29 mouse cellular contexts compared by ENCODE assay signal in the genomic region with DNA sequence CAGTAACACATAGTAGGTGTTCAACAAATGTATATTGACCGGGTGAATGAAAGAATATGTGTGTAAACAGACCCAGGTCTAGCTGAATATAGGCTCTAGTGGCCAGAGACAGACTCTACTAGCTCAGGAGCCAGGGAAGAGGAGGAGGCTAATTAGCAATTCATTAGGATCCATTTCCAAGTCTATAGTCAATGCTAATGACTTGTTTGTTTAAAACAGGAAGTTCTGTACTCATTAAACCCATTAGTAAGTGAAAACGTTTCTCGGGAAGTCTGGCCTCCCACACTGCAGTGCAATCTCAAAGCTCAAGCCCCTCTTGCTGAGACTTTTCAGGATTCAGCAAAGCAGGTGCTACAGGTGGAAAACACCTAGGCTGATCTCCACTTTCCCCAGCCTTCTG. TPM values are rescaled to one million over a fixed set of nuclear protein-coding genes. Genes with fewer than 3 reads are reported as not detected.
"Had no signal": no experiment of that assay in that cellular context is flagged by ENCODE, and none has a peak within 500 bp of the region (broad histone marks: within the 10 kb centered on the region; RNA-seq: fewer than 3 reads in every experiment).

No protein-coding gene starts in this region.

- H3K27ac ChIP-seq: gastrocnemius, adult 2 months; heart, embryonic 10.5 days; hindbrain, embryonic 10.5 days; hindbrain, embryonic 12.5 days; hindbrain, embryonic 14.5 days; hindbrain, postnatal 0 days; layer of hippocampus, adult 2 months; left cerebral cortex, adult 2 months; limb, embryonic 10.5 days; limb, embryonic 12.5 days; liver, embryonic 13.5 days; liver, embryonic 15.5 days had no signal

- H3K4me3 ChIP-seq: gastrocnemius, adult 2 months; heart, embryonic 10.5 days; heart, embryonic 12.5 days; hindbrain, embryonic 10.5 days; hindbrain, embryonic 12.5 days; layer of hippocampus, adult 2 months; left cerebral cortex, adult 2 months; limb, embryonic 10.5 days; limb, embryonic 12.5 days; liver, embryonic 13.5 days; liver, embryonic 15.5 days had no signal

- H3K9me3 ChIP-seq: heart, embryonic 10.5 days; heart, embryonic 12.5 days; hindbrain, embryonic 10.5 days; hindbrain, embryonic 12.5 days; limb, embryonic 10.5 days; limb, embryonic 12.5 days; liver, embryonic 13.5 days; liver, embryonic 15.5 days had no signal

- H3K4me2 ChIP-seq: heart, embryonic 12.5 days; hindbrain, embryonic 12.5 days; hindbrain, embryonic 14.5 days; limb, embryonic 12.5 days; liver, embryonic 11.5 days; liver, embryonic 13.5 days; liver, embryonic 15.5 days had no signal

- H3K9ac ChIP-seq: heart, embryonic 12.5 days; hindbrain, embryonic 12.5 days; hindbrain, embryonic 14.5 days; limb, embryonic 12.5 days; liver, embryonic 13.5 days; liver, embryonic 15.5 days had no signal

- DNase-seq: gastrocnemius, adult 2 months; gastrocnemius, postnatal 10 days; gastrocnemius, postnatal 25 days; heart, adult 18-20 months; heart, postnatal 10 days; heart, postnatal 4 days; kidney, adult 11 months; kidney, adult 2 months; kidney, adult 9 months; kidney, postnatal 10 days; kidney, postnatal 25 days; kidney, postnatal 4 days; liver; liver, embryonic 13.5 days had no signal

- H3K27me3 ChIP-seq: hindbrain, embryonic 12.5 days; limb, embryonic 12.5 days; liver, embryonic 13.5 days; liver, embryonic 15.5 days had no signal

- ATAC-seq: hindbrain, postnatal 0 days; intestine, embryonic 16.5 days had no signal

- H3K4me1 ChIP-seq: heart, embryonic 10.5 days; heart, embryonic 12.5 days; limb, embryonic 10.5 days; limb, embryonic 12.5 days; liver, embryonic 13.5 days; liver, embryonic 15.5 days had no signal

- H3K36me3 ChIP-seq: heart, embryonic 10.5 days; heart, embryonic 12.5 days; hindbrain, embryonic 10.5 days; hindbrain, embryonic 12.5 days; limb, embryonic 10.5 days; limb, embryonic 12.5 days; liver, embryonic 13.5 days; liver, embryonic 15.5 days had no signal

RNA-seq across cellular contexts. Expression of a gene that starts 53.4 kb away (rescaled TPM):
- polyA plus RNA-seq: heart, embryonic 12.5 days; heart, embryonic 14.5 days; heart, embryonic 16.5 days; limb, embryonic 10.5 days; liver, embryonic 13.5 days; liver, embryonic 15.5 days had no signal
